Mouse (Mus musculus): ENCODE results near the gene Emc10.

The Emc10 gene

DNA sequence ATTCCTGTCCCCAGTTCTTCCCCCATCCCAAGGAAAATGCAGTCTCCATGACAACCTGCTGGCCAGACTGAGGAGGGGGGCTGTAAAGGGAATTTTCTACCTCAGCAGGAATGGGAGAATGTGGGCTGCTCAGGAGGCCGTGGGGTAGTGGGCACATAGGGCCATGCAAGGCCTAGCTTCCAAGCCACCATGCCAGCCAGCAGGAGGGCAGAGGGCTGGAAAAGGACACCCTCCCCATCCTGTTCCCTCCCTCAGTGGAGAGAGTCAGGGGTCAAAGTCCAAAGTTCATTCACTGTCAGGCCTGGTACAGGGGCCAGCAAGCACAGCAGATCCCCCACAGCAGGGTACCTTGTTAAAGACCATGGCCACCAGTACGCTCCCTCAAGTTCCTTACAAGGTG, 31.2 kb downstream of the Emc10 start, which contains the start of gene Aspdh:
Gene Aspdh, plus strand, starts transcription at position 281 of the 400 bp plus-strand sequence.
- CTCF ChIA-PET = no interaction called here

DNA sequence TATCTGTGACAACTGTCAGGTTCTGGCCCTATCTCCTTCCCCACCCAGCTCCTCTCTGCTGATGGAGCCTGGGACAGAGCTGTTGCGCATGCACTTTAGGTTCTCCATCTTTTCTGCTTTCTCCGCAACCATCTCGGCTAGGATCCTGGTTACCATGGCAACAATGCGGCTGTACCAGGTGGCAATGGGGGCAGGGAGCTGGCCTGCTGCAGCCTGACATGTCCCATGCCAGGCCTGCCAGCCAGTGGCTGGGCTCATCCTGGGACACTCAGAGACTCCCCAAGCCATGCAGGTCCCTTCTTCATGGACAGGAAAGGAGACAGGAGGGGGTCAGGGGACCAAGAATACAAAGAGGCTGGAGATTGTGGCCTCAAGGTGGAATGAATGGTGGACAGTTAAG, 31.8 kb downstream of the Emc10 start:
- CTCF ChIA-PET = interaction anchor here (0.7 kb wide), 1 partner anchor 1372 kb away, joined by 10 read pairs; no protein-coding TSS in a partner anchor

DNA sequence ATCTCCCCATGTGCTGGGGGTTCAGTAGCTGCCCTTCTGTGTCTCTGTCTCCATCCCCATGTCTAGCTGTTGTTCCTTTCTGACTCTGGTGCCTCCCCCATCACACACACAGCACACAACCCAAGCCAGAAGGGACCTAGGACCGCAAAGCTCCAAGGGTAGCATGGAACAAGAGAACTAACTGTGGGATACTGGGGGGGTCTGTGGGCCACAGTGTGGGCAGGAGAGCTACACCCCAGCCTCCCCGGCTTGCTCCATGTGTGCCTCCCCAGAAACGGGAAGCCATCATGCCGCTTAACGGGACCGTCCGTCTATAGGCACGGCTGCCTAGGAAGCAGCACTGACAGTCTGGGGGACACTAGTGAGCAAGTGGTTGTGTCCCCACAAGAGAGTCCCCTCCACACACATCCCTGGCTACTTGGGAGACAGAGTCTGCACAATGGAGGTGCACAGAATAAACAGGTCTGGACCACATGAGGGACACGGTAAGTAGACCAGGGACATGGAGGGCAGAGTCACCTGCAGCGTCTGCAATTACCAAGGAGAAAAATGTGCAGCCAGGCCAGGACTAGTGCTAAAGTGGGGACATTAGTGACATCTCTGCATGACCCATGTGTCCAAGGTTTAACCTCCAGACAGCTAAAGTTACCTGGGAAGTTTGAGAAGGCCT, 32.6 kb downstream of the Emc10 start:
- CTCF ChIA-PET = interaction anchor here (0.7 kb wide), 1 partner anchor 54 kb away, joined by 6 read pairs; no protein-coding TSS in a partner anchor

DNA sequence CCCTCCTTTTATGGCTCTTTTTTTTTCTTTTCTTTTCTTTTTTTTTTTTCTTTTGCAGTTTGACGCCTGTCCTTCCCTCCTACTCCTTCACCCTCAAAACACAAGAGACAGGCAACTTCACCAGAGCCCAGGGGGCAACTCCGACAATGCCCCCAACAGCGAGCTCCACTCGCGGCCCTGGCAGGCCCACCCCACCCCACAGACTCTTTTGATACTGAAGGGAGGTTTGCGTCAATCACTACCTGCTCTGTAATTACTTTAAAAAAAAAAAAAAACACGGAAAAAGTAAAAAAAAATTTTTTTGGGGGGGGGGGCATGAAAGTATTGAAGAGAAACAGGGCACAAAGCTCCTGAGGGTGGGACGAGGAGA, 33.3 kb downstream of the Emc10 start:
- CTCF ChIA-PET = interaction anchor here (0.7 kb wide), 1 partner anchor 53 kb away, joined by 6 read pairs; no protein-coding TSS in a partner anchor

DNA sequence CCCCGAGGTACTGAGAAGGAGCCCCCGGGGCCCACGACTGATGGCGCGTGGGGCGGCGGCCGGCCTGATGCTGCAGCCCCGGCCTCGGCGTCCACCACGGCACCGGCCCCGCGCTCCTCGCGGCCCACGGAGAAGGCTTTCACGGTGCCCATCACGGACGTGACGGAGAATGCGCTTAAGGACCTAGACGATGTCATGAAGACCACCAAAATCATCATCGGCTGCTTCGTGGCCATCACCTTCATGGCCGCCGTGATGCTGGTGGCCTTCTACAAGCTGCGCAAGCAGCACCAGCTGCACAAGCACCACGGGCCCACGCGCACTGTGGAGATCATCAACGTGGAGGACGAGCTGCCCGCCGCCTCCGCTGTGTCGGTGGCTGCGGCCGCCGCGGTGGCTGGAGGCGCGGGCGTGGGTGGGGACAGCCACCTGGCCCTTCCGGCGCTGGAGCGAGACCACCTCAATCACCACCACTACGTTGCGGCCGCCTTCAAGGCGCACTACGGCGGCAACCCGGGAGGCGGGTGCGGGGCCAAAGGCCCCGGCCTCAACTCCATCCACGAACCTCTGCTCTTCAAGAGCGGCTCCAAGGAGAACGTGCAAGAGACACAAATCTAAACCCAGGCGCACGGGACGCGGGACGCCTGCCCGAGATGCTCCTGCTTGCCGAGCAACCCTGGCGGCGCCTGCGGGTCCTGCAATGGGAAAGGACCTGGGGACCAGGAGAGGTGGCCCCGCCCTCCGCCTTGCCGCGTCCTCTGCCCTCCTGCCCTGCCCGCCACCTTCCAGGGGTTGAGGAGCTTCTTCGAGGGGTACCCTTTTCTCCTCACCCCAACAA, 33.9 kb downstream of the Emc10 start:
- CTCF ChIA-PET = interaction anchor here (0.7 kb wide), 1 partner anchor 53 kb away, joined by 6 read pairs; no protein-coding TSS in a partner anchor

DNA sequence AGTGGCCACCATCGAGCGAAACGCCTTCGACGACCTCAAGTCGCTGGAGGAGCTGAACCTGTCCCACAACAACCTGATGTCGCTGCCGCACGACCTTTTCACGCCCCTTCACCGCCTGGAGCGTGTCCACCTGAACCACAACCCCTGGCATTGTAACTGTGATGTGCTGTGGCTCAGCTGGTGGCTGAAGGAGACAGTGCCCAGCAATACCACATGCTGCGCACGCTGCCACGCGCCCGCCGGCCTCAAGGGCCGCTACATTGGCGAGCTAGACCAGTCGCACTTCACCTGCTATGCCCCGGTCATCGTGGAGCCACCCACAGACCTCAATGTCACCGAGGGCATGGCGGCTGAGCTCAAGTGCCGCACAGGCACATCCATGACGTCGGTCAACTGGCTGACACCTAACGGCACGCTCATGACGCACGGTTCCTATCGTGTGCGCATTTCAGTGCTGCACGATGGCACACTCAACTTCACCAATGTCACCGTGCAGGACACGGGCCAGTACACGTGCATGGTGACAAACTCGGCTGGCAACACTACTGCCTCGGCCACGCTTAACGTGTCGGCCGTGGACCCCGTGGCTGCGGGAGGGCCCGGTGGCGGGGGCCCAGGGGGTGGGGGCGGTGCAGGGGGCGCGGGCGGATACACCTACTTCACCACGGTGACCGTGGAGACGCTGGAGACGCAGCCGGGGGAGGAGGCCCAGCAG, 34.7 kb downstream of the Emc10 start:
- CTCF ChIA-PET = no interaction called here

DNA sequence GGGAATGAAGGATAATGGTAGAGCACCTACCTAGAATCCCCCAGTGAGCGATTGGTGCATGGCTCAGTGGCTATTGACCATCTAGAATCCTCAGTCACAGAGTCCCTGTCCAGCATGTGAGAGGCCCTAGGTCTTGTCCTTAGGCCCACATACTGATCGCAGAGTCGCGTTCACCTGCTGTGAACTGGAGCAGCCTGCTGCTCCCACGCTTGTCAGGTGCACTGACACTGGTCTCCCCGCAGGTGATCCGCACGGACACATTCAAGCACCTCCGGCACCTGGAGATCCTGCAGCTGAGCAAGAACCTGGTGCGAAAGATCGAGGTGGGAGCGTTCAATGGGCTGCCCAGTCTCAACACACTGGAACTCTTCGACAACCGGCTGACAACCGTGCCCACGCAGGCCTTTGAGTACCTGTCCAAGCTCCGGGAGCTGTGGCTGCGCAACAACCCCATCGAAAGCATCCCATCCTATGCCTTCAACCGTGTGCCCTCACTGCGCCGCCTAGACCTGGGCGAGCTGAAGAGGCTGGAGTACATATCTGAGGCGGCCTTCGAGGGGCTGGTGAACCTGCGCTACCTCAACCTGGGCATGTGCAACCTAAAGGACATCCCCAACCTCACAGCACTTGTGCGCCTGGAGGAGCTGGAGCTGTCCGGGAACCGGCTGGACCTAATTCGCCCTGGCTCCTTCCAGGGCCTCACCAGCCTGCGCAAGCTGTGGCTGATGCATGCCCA, 35.4 kb downstream of the Emc10 start:
- CTCF ChIA-PET = no interaction called here

DNA sequence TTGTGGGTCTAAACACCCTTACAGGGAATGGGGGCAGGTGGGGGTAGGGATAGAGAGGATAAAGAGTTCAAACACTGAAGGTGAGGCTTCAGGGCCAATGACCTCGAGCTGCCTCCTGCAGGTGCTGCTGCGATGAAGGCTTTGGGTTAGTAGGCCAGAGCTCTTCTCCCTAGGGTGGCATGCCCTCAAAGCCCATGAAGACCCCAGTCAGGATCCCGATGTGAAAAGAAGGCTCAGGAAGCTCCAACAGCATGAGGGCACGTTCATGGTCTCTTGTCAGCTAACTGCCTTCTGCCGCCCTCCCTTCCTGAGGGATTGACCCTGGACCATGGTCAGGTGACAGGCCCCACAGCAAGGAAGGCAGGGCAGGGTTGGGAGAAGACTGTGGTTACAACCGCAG, 36.3 kb downstream of the Emc10 start:
- CTCF ChIA-PET = interaction anchor here (1.1 kb wide), 1 partner anchor 10 kb away, joined by 3 read pairs; no protein-coding TSS in a partner anchor

DNA sequence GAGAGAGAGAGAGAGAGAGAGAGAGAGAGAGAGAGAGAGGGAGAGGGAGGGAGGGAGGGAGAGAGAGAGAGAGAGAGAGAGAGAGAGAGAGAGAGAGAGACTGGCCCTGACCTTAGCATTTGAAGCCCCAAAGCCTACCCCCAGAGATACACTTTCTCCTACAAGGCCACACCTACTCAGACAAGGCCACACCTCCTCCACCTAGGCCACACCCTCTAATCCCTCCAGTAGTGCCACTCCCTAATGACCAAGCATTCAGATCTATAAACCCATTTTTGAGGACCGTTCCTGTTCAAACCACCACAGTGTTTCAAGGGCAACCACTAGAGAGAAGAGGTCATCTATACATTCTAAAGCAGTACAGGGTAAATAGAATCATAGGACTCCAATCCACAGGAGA, 40.0 kb downstream of the Emc10 start:
- CTCF ChIA-PET = no interaction called here

DNA sequence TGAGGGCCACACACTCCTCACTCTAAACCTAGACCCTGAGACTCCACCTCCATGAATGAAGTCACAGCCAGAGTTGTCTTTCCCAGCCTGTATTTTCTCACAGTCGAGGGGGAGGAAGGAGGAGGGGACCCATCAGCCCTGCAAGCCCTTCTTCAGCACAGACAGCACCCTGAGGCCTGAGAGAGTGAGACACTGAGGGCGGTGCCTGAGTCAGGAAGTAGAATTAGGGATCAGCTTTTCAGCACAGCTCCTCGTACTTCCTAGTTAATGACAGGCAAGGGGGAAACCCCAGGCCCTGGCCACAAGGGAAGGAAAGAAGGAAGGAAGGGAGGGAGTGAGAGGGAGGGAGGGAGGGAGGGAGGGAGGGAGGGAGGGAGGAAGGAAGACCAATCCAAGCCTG, 43.1 kb downstream of the Emc10 start:
- CTCF ChIA-PET = interaction anchor here (0.6 kb wide), 1 partner anchor 197 kb away, joined by 8 read pairs; no protein-coding TSS in a partner anchor

DNA sequence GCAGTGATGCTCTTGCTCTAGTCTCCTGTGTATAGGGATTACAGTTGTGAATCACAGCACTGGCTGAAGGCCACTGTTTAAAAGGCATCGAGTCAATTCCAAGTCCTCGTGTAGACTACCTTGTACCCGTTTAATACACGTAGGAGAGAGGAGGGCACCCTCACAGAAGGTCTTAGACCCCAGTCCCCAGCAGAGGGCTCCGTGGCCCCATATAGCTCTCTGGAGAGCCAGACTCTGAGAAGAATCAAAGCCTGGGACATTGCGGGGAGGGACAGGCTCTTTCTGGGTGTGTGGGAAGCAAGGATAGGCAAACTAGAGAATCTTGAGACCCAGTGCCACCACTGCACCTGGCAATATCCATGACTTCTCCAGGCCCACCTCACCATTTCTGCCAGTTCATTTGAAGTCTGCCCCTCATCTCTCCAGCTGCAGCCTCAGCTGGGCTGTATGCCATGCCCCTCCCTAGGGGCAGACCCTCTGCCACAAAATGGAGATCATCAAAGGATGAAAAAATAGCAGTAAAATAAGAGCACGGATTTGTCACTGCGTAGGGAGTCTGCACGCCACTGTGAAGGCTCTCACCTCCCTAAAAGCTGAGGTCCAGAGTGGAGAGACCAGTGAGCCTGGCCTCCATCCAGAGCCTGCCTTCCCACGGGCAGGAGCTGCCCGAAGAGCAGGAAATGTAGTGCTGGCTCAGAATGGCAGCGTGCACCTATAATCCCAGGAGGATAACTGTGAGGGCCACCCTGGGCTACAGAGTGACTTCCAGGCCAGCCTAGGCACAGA, 50.1 kb downstream of the Emc10 start:
- CTCF ChIA-PET = no interaction called here

DNA sequence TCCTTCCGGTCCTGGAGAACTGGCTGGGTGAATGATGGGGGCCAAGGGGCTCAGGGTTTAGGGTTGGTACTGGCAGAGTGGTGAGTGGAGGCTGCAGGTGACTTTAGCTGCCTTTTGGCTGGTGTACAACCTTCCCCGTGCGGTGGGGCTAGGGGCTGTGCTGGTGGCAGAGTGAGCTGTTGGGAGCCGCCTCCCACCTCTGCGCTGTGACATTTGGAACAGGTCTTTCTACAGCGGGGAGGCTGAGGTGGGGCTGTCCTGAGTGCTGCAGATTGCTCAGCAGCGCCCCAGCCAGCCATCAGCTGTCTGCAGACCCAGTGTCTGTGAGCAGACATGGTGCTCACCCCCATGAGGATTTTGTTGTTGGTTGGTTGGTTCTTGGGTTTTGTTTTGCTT, 50.8 kb downstream of the Emc10 start:
- CTCF ChIA-PET = no interaction called here

DNA sequence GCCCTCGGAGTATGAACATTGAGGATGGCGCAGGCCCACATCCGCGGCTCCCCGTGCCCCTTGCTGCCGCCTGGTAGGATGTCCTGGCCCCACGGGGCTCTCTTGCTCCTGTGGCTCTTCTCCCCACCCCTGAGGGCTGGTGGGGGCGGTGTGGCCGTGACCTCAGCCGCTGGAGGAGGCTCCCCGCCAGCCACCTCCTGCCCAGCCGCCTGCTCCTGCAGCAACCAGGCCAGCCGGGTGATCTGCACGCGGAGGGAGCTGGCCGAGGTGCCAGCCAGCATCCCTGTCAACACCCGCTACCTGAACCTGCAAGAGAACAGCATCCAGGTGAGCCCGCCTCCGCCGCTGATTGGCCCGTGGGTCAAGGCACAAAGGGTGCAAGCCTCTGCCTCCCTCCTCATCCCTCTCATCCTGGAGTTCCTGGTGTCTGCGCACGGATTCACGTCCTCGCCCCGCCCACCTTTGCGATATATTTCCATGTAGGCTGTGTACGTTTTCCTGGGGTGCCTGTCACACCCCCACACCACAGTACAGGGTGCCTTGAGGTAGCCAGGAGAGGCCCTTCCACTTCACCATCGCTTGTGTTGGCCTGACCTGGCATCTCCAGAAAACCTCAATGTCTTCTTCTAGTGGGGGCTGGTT, 51.3 kb downstream of the Emc10 start:
- CTCF ChIA-PET = no interaction called here

DNA sequence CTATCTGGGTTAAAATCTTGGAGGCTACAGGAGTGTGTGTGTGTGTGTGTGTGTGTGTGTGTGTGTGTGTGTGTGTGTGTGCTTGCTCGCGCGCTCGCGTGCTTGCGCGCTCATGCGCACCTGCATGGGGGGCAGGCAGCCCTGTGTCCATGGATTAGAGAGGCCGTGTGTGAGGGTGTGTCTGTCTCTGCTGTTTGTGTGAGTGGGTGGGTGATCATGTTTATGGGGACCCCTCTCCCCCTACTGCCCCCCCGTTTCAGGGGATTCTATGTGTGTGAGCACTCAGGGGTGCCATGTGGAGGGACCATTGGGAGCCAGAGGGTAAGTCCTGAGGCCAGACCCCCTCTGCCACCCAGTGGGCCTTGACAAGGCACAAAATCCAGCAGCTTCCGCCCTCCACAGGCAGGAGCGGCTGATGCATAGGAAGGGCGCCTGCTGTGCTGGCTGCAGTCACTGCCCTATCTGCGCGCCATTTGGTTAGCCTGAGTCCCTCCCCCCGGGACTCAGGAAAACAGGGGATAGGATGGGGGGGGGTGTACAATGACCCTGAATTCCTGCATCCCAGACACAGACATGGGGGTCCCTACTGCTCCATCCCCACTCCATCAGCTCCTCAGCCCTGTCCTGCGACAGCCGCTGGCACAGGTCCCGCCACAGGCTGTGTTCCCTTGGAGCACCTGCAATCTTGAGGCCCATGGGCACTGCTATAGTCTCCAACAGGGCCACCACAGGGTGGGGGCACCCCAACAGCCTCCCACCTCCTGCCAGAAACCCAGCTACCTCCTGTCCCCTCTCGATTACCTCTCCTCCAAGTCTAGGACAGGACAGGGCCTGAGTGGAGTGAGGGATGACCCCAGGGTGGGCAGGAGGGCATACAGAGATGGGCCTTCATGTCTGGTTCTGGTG, 52.8 kb downstream of the Emc10 start:
- CTCF ChIA-PET = no interaction called here

DNA sequence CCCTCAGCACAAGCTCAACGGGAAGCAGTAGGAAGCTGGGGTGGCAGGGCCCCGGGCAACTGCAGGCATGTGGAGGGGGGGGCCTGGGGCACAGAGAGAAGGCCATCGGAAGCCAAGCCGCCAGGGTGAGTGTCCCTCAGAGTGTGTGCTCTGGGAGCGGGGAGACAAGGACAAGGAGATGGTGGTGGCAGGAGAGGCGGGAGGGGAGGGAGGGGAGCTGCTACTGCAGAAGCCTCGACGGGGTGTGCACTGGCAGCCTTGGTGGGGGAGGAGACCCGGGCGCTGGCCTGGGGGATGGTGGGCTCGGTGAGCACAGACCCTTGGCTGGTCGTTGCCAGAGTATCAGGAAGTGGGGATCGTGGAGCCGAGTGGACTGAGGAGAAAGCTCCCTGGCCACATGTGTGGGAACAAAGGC, 53.9 kb downstream of the Emc10 start:
- CTCF ChIA-PET = no interaction called here

DNA sequence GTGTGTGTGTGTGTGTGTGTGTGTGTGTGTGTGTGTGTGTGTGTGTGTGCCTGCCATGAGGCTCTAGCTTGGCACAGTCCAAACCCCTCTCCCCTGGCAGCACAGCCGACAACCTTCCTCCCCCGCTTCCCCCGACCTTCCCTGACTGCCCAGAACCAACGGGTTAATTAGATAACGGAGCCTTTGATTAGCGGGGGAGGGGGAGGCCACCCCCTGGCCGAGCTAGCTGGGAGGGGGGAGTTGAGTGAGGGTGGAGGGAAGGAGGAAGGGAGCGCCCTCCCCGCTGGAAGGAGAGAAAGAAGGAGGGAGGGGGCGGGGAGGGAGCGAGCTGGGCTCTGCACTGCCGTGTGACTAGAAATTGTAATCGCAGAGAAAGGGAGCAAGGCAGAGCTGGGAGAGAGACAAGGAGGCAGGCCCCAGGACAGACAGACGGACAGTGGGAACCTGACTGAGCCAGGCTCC, 54.6 kb downstream of the Emc10 start:
- CTCF ChIA-PET = no interaction called here

DNA sequence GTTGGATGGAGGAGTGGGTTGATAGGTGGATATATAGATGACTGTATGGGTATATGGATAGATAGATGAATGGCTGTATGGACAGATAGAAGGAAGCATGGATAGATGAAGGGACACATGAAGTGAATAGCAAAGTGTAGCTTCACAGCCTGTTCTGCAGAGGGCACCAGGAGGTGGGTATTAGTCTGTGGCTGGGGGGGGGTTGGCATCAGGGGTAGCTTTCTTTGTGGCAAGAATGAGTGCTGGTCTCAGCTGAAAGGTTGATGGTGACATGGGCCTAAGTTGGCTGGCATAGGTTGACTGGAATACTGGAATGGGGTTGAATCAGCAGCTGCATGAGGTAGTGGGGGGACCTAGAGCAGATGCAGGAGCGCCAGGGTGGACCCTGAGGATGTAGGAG, 55.1 kb downstream of the Emc10 start:
- CTCF ChIA-PET = no interaction called here

DNA sequence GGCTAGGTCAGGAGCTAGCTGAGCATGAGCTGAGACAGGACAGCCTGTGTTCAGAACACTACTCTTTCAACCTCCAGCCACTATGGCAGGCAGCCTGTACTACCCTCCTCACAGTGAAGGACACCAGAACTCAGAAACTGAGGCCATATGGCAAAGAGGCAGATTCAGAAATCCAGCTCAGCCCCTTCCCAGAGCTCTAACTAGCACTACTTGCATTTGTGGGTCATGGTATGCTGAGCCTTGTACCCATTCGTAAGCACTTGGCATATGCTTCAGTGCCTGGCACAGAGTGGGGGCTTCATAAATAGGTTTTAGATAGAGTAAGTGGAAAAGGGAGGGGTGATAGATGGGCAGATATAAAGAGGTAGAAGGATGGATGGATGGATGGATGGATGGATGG, 55.9 kb downstream of the Emc10 start:
- CTCF ChIA-PET = no interaction called here

Data from spleen, embryonic (tissue).